Mouse (Mus musculus): ENCODE data around the gene 2510039O18Rik.
A peak's percentile ranks its signal among the peaks of the same experiment; 100 is the strongest.

Gene 2510039O18Rik

GRCm38 (mm10) chr4:147940576-147941044 is at the start of gene 2510039O18Rik:
2510039O18Rik (plus strand) TSS chr4:147940895.
- peak; percentile 87 for DNase-seq (ENCODE audit: low spot score)

- no peak for DNase-seq (ENCODE audit: low spot score)
Measured at GRCm38 (mm10) chr4:147895815-147896330, 44.8 kb upstream of the 2510039O18Rik start.

- DNase-seq (ENCODE audit: low spot score): no peak
Measured at GRCm38 (mm10) chr4:147896411-147896810, 44.3 kb upstream of the 2510039O18Rik start.

- DNase-seq (ENCODE audit: low spot score): no peak
Measured at GRCm38 (mm10) chr4:147897348-147897747, 43.3 kb upstream of the 2510039O18Rik start.

- no peak for DNase-seq (ENCODE audit: low spot score)
Measured at GRCm38 (mm10) chr4:147900452-147900851, 40.2 kb upstream of the 2510039O18Rik start.

- DNase-seq (ENCODE audit: low spot score): no peak
Measured at GRCm38 (mm10) chr4:147902906-147903500, 37.7 kb upstream of the 2510039O18Rik start.

GRCm38 (mm10) chr4:147903601-147904000 is 37.1 kb upstream of the 2510039O18Rik start:
- DNase-seq (ENCODE audit: low spot score): no peak

- peak; percentile 90 for DNase-seq (ENCODE audit: low spot score)
Measured at GRCm38 (mm10) chr4:147904313-147905089, 36.2 kb upstream of the 2510039O18Rik start, which contains the start of gene Mfn2. Mfn2 (minus strand) TSS chr4:147904704.

- DNase-seq (ENCODE audit: low spot score): peak; percentile 15
Measured at GRCm38 (mm10) chr4:147905090-147905659, 35.5 kb upstream of the 2510039O18Rik start.

- DNase-seq (ENCODE audit: low spot score): no peak
Measured at GRCm38 (mm10) chr4:147906230-147906629, 34.5 kb upstream of the 2510039O18Rik start.

- DNase-seq (ENCODE audit: low spot score): no peak
Measured at GRCm38 (mm10) chr4:147909486-147909885, 31.2 kb upstream of the 2510039O18Rik start.

- DNase-seq (ENCODE audit: low spot score): peak; percentile 80
Measured at GRCm38 (mm10) chr4:147918459-147919121, 22.1 kb upstream of the 2510039O18Rik start.

- DNase-seq (ENCODE audit: low spot score): no peak
Measured at GRCm38 (mm10) chr4:147920973-147921372, 19.7 kb upstream of the 2510039O18Rik start.

GRCm38 (mm10) chr4:147922341-147922740 is 18.4 kb upstream of the 2510039O18Rik start:
- DNase-seq (ENCODE audit: low spot score): no peak

GRCm38 (mm10) chr4:147927705-147928104 is 13.0 kb upstream of the 2510039O18Rik start:
- DNase-seq (ENCODE audit: low spot score): no peak

GRCm38 (mm10) chr4:147928136-147928535 is 12.6 kb upstream of the 2510039O18Rik start:
- no peak for DNase-seq (ENCODE audit: low spot score)

- DNase-seq (ENCODE audit: low spot score): no peak
Measured at GRCm38 (mm10) chr4:147928540-147928939, 12.2 kb upstream of the 2510039O18Rik start.

- DNase-seq (ENCODE audit: low spot score): no peak
Measured at GRCm38 (mm10) chr4:147930946-147931345, 9.7 kb upstream of the 2510039O18Rik start.

- DNase-seq (ENCODE audit: low spot score): no peak
Measured at GRCm38 (mm10) chr4:147934134-147934533, 6.6 kb upstream of the 2510039O18Rik start.

- no peak for DNase-seq (ENCODE audit: low spot score)
Measured at GRCm38 (mm10) chr4:147934611-147935010, 6.1 kb upstream of the 2510039O18Rik start.

GRCm38 (mm10) chr4:147935904-147936303 is 4.8 kb upstream of the 2510039O18Rik start:
- DNase-seq (ENCODE audit: low spot score): no peak

- peak; percentile 78 for DNase-seq (ENCODE audit: low spot score)
Measured at GRCm38 (mm10) chr4:147936331-147936954, 4.3 kb upstream of the 2510039O18Rik start, which contains the start of gene Plod1. Plod1 (minus strand) TSS chr4:147936767.

All from retina, embryonic 14.5 days (tissue).